Mouse (Mus musculus) midbrain, embryonic 16.5 days (tissue): ENCODE measurements around the gene Epb41l5. TPM values are rescaled to one million over a fixed set of nuclear protein-coding genes. Genes with fewer than 3 reads are reported as not detected.

Source experiments
- ATAC-seq: fragments of 200-750 bp; cut with Nextera tagmentation; 2 replicates; pipeline ENCODE4 v1.8.0; 2017; ENCODE audit warnings: moderate TSS enrichment
- H3K27ac ChIP-seq: fragments of 300-500 bp; sonication (generic); 2 replicates; pipeline ENCODE4 v1.5.1; 2014; ENCODE audit warnings: mild to moderate bottlenecking, low read length, mixed read lengths
- H3K27me3 ChIP-seq: fragments of 300-500 bp; sonication (generic); 2 replicates; pipeline ENCODE4 v1.6.1; 2014; ENCODE audit warnings: low read depth, low read length, mixed read lengths; ENCODE audit not compliant: control insufficient read depth, insufficient read depth
- H3K36me3 ChIP-seq: fragments of 300-500 bp; sonication (generic); 2 replicates; pipeline ENCODE4 v1.6.1; 2014; ENCODE audit warnings: mild to moderate bottlenecking, low read length, moderate library complexity, mixed read lengths; ENCODE audit not compliant: control insufficient read depth, insufficient read depth
- H3K4me1 ChIP-seq: fragments of 300-500 bp; sonication (generic); 2 replicates; pipeline ENCODE4 v1.6.1; 2014; ENCODE audit warnings: mild to moderate bottlenecking, low read length, mixed read lengths; ENCODE audit not compliant: control insufficient read depth, insufficient read depth
- H3K4me2 ChIP-seq: fragments of 300-500 bp; sonication (generic); 2 replicates; pipeline ENCODE4 v1.6.1; 2014; ENCODE audit warnings: mild to moderate bottlenecking, low read length, mixed read lengths
- H3K4me3 ChIP-seq: fragments of 300-500 bp; sonication (generic); 2 replicates; pipeline ENCODE4 v1.5.1; 2014; ENCODE audit warnings: low read depth, mild to moderate bottlenecking, low read length, moderate library complexity, mixed read lengths
- H3K9ac ChIP-seq: fragments of 300-500 bp; sonication (generic); 2 replicates; pipeline ENCODE4 v1.6.1; 2014; ENCODE audit warnings: low read depth, low read length, mixed read lengths
- H3K9me3 ChIP-seq: fragments of 300-500 bp; sonication (generic); replicated peaks from 2 replicates; pipeline ENCODE4 v1.6.1; 2014; ENCODE audit warnings: mild to moderate bottlenecking, low read length, mixed read lengths; ENCODE audit not compliant: control insufficient read depth, poor library complexity, severe bottlenecking
- WGBS: fragments of 180-500 bp; shearing (Covaris S2); extraction: QIAGEN DNeasy Blood & Tissue Kit; methylation state at CpG from one replicate; pipeline ENCODE4 v1.1.7; 2014; 5-methylcytosine and 5-hydroxymethylcytosine counted together
- polyA plus RNA-seq: library from polyadenylated mRNA; unstranded; fragments of >200 nt; fragmentation: Nextera tagmentation; extraction: Ambion mirVana; gene quantifications from 2 replicates; pipeline ENCODE4 v1.2.1, GENCODE M21; 2015

Gene Epb41l5
- polyA plus RNA-seq, 1 experiment from 2014 or later, result 21.6 TPM

GRCm38 (mm10) chr1:119649627-119650026 is 827 bp upstream of the Epb41l5 start:
- no peak for ATAC-seq
- H3K4me2 ChIP-seq, result no peak overlapping the region
- no peaks in the 10 kb centered on the region for H3K9me3 ChIP-seq
- no peaks in the 10 kb centered on the region for H3K36me3 ChIP-seq
- WGBS, result 80% methylated on average over 2 of the region's 2 CpGs
- no peak overlapping the region for H3K4me3 ChIP-seq
- H3K4me1 ChIP-seq, result peaks cover 7% of the 10 kb centered on the region
- H3K27ac ChIP-seq, result no peak overlapping the region
- no peaks in the 10 kb centered on the region for H3K27me3 ChIP-seq
- no peak overlapping the region for H3K9ac ChIP-seq

- no peak overlapping the region for H3K9ac ChIP-seq
- H3K27ac ChIP-seq, result no peak overlapping the region
- no peak overlapping the region for H3K4me2 ChIP-seq
- H3K9me3 ChIP-seq, result no peaks in the 10 kb centered on the region
- ATAC-seq, result no peak
- WGBS, result 50% methylated on average over 2 of the region's 2 CpGs
- no peaks in the 10 kb centered on the region for H3K36me3 ChIP-seq
- H3K4me1 ChIP-seq, result peaks cover 7% of the 10 kb centered on the region
- H3K27me3 ChIP-seq, result no peaks in the 10 kb centered on the region
- no peak overlapping the region for H3K4me3 ChIP-seq
Measured at GRCm38 (mm10) chr1:119646356-119646755, 2.4 kb downstream of the Epb41l5 start.

GRCm38 (mm10) chr1:119642367-119642766 is 6.4 kb downstream of the Epb41l5 start:
- H3K27ac ChIP-seq, result no peak overlapping the region

GRCm38 (mm10) chr1:119641090-119641812 is 7.5 kb downstream of the Epb41l5 start:
- H3K9me3 ChIP-seq, result no peaks in the 10 kb centered on the region
- H3K4me2 ChIP-seq, result no peak overlapping the region
- no peaks in the 10 kb centered on the region for H3K36me3 ChIP-seq
- H3K27ac ChIP-seq, result no peak overlapping the region
- no peaks in the 10 kb centered on the region for H3K27me3 ChIP-seq
- ATAC-seq, result no peak
- H3K4me3 ChIP-seq, result no peak overlapping the region
- H3K9ac ChIP-seq, result no peak overlapping the region
- no peaks in the 10 kb centered on the region; the same call in 1 of the 2 replicates for H3K4me1 ChIP-seq

More at GRCm38 (mm10) chr1:119642367-119642766, 6.4 kb downstream of the Epb41l5 start:
- no peak overlapping the region for H3K9ac ChIP-seq
- H3K4me3 ChIP-seq, result no peak overlapping the region
- H3K4me1 ChIP-seq, result peaks cover 3% of the 10 kb centered on the region
- no peak for ATAC-seq
- no peak overlapping the region for H3K4me2 ChIP-seq
- H3K36me3 ChIP-seq, result no peaks in the 10 kb centered on the region
- whole genome bisulfite sequencing, result 22% methylated on average over 12 of the region's 12 CpGs
- no peaks in the 10 kb centered on the region for H3K9me3 ChIP-seq
- no peaks in the 10 kb centered on the region for H3K27me3 ChIP-seq

- Histone ChIP-seq H3K9me3 (no peaks in the 10 kb centered on the region), H3K27ac (no peak overlapping the region), H3K27me3 (no peaks in the 10 kb centered on the region), H3K9ac (no peak overlapping the region), H3K4me1 (no peaks in the 10 kb centered on the region), H3K4me2 (no peak overlapping the region), H3K4me3 (no peak overlapping the region), H3K36me3 (no peaks in the 10 kb centered on the region)
- 88% methylated on average over 2 of the region's 2 CpGs for WGBS
- no peak for ATAC-seq
Measured at GRCm38 (mm10) chr1:119640006-119640405, 8.8 kb downstream of the Epb41l5 start.

GRCm38 (mm10) chr1:119637188-119638023 is 11.4 kb downstream of the Epb41l5 start:
- Histone ChIP-seq H3K27me3 (no peaks in the 10 kb centered on the region), H3K27ac (no peak overlapping the region), H3K4me2 (no peak overlapping the region), H3K4me1 (no peaks in the 10 kb centered on the region), H3K9ac (no peak overlapping the region), H3K36me3 (no peaks in the 10 kb centered on the region), H3K4me3 (no peak overlapping the region), H3K9me3 (no peaks in the 10 kb centered on the region)
- no peak for ATAC-seq
- 94% methylated on average over 6 of the region's 6 CpGs for WGBS

- Histone ChIP-seq H3K9me3 (no peaks in the 10 kb centered on the region), H3K4me2 (no peak overlapping the region), H3K36me3 (0 out of 2 replicates have a peak, but pooled peaks cover 3% of the 10 kb centered on the region), H3K4me1 (no peaks in the 10 kb centered on the region), H3K9ac (no peak overlapping the region), H3K27me3 (no peaks in the 10 kb centered on the region), H3K27ac (no peak overlapping the region), H3K4me3 (no peak overlapping the region)
- WGBS, result 45% methylated on average over 3 of the region's 3 CpGs
- ATAC-seq, result no peak
Measured at GRCm38 (mm10) chr1:119634746-119635145, 14.1 kb downstream of the Epb41l5 start.

- ATAC-seq, result no peak
- WGBS, result 79% methylated on average over 1 of the region's 1 CpGs
- no peak overlapping the region for H3K4me2 ChIP-seq
Measured at GRCm38 (mm10) chr1:119630428-119630827, 18.4 kb downstream of the Epb41l5 start.

GRCm38 (mm10) chr1:119626837-119627236 is 22.0 kb downstream of the Epb41l5 start:
- Histone ChIP-seq H3K27me3 (no peaks in the 10 kb centered on the region), H3K4me1 (peaks cover 2% of the 10 kb centered on the region; the same call in 1 of the 2 replicates), H3K9ac (no peak overlapping the region), H3K4me3 (no peak overlapping the region), H3K36me3 (no peaks in the 10 kb centered on the region), H3K27ac (no peak overlapping the region), H3K9me3 (no peaks in the 10 kb centered on the region), H3K4me2 (no peak overlapping the region)
- ATAC-seq, result no peak
- 88% methylated on average over 4 of the region's 4 CpGs for WGBS

More at GRCm38 (mm10) chr1:119630428-119630827, 18.4 kb downstream of the Epb41l5 start:
- H3K9me3 ChIP-seq, result no peaks in the 10 kb centered on the region
- no peak overlapping the region for H3K27ac ChIP-seq
- H3K4me3 ChIP-seq, result no peak overlapping the region
- no peak overlapping the region for H3K9ac ChIP-seq
- no peaks in the 10 kb centered on the region for H3K27me3 ChIP-seq
- 0 out of 2 replicates have a peak, but pooled peaks cover 3% of the 10 kb centered on the region for H3K36me3 ChIP-seq
- H3K4me1 ChIP-seq, result peaks cover 2% of the 10 kb centered on the region; the same call in 1 of the 2 replicates
